Mouse (Mus musculus): ENCODE measurements at regions not wholly inside any gene's neighbourhood (a gene's known extent, or its start where the extent isn't known, plus 50 kb on each side); places are given as distances from the start of the nearest gene placed in this dataset.

GRCm38 (mm10) chr15:102797020-102797618, 75.1 kb upstream of the Calcoco1 start:
- TF ChIP-seq FOSL1 (IDR thresholded peaks at IDR 0.05; ENCODE audit: insufficient read depth, low read length, poor library complexity, severe bottlenecking), result no peak
- TF ChIP-seq CTCF (IDR thresholded peaks at IDR 0.05; ENCODE audit: control insufficient read depth, insufficient read depth, insufficient read length), result no peak
- TF ChIP-seq MYOD1 (IDR thresholded peaks at IDR 0.05; ENCODE audit: control insufficient read depth, insufficient read length, low read depth), result no peak
- TF ChIP-seq MAX (IDR thresholded peaks at IDR 0.05), result no peak
- no peak for TF ChIP-seq MYOG (IDR thresholded peaks at IDR 0.05; ENCODE audit: control insufficient read depth, extremely low read depth, insufficient read length)
- TF ChIP-seq CEBPB (IDR thresholded peaks at IDR 0.05; ENCODE audit: low read depth), result no peak
- no peak for TF ChIP-seq USF1 (IDR thresholded peaks at IDR 0.05; ENCODE audit: low read depth)

GRCm38 (mm10) chr15:102800049-102800448, 78.1 kb upstream of the Calcoco1 start:
- Histone ChIP-seq H3K79me3 (ENCODE audit: low read depth) (no peaks in the 10 kb centered on the region), H3K79me2 (ENCODE audit: control insufficient read depth, insufficient read depth) (no peaks in the 10 kb centered on the region)
- TF ChIP-seq CTCF (IDR thresholded peaks at IDR 0.05; ENCODE audit: control insufficient read depth, insufficient read depth, insufficient read length), result no peak
- no peak for TF ChIP-seq MYOD1 (IDR thresholded peaks at IDR 0.05; ENCODE audit: control insufficient read depth, insufficient read length, low read depth)
- no peak for TF ChIP-seq FOSL1 (IDR thresholded peaks at IDR 0.05; ENCODE audit: insufficient read depth, low read length, poor library complexity, severe bottlenecking)
- TF ChIP-seq CEBPB (IDR thresholded peaks at IDR 0.05; ENCODE audit: low read depth), result no peak
- TF ChIP-seq MAX (IDR thresholded peaks at IDR 0.05), result no peak
- no peak for TF ChIP-seq MYOG (IDR thresholded peaks at IDR 0.05; ENCODE audit: control insufficient read depth, extremely low read depth, insufficient read length)
- no peak for TF ChIP-seq USF1 (IDR thresholded peaks at IDR 0.05; ENCODE audit: low read depth)

More at GRCm38 (mm10) chr15:102797020-102797618, 75.1 kb upstream of the Calcoco1 start:
- Histone ChIP-seq H3K27me3 (ENCODE audit: control insufficient read depth, insufficient read depth, insufficient read length) (peaks cover 8% of the 10 kb centered on the region), H3K79me2 (ENCODE audit: control insufficient read depth, insufficient read depth) (no peaks in the 10 kb centered on the region), H3K79me3 (ENCODE audit: low read depth) (no peaks in the 10 kb centered on the region), H3ac (ENCODE audit: control insufficient read depth, insufficient read length, low read depth) (no peak overlapping the region), H3K4me3 (ENCODE audit: insufficient read depth, poor library complexity, severe bottlenecking) (no peak overlapping the region), H3K36me3 (ENCODE audit: control insufficient read depth, insufficient read depth) (no peaks in the 10 kb centered on the region)

GRCm38 (mm10) chr15:102802265-102802813, 80.4 kb upstream of the Calcoco1 start:
- no peak for TF ChIP-seq MYOD1 (IDR thresholded peaks at IDR 0.05; ENCODE audit: control insufficient read depth, insufficient read length, low read depth)
- TF ChIP-seq MAX (IDR thresholded peaks at IDR 0.05), result peak; percentile 50
- Histone ChIP-seq H3K36me3 (ENCODE audit: control insufficient read depth, insufficient read depth) (no peaks in the 10 kb centered on the region), H3K79me3 (ENCODE audit: low read depth) (no peaks in the 10 kb centered on the region), H3K79me2 (ENCODE audit: control insufficient read depth, insufficient read depth) (no peaks in the 10 kb centered on the region), H3K27me3 (ENCODE audit: control insufficient read depth, insufficient read depth, insufficient read length) (peaks cover 8% of the 10 kb centered on the region), H3ac (ENCODE audit: control insufficient read depth, insufficient read length, low read depth) (peak overlapping the region; percentile 52), H3K4me3 (ENCODE audit: insufficient read depth, poor library complexity, severe bottlenecking) (no peak overlapping the region)

More at GRCm38 (mm10) chr15:102800049-102800448, 78.1 kb upstream of the Calcoco1 start:
- H3K4me3 ChIP-seq (ENCODE audit: insufficient read depth, poor library complexity, severe bottlenecking), result no peak overlapping the region
- H3K27me3 ChIP-seq (ENCODE audit: control insufficient read depth, insufficient read depth, insufficient read length), result peaks cover 8% of the 10 kb centered on the region
- H3K36me3 ChIP-seq (ENCODE audit: control insufficient read depth, insufficient read depth), result no peaks in the 10 kb centered on the region
- H3ac ChIP-seq (ENCODE audit: control insufficient read depth, insufficient read length, low read depth), result no peak overlapping the region

- Histone ChIP-seq H3K36me3 (ENCODE audit: control insufficient read depth, insufficient read depth) (no peaks in the 10 kb centered on the region), H3K79me2 (ENCODE audit: control insufficient read depth, insufficient read depth) (no peaks in the 10 kb centered on the region), H3ac (ENCODE audit: control insufficient read depth, insufficient read length, low read depth) (no peak overlapping the region), H3K79me3 (ENCODE audit: low read depth) (no peaks in the 10 kb centered on the region), H3K27me3 (ENCODE audit: control insufficient read depth, insufficient read depth, insufficient read length) (peaks cover 4% of the 10 kb centered on the region), H3K4me3 (ENCODE audit: insufficient read depth, poor library complexity, severe bottlenecking) (no peak overlapping the region)
- TF ChIP-seq MYOG (IDR thresholded peaks at IDR 0.05; ENCODE audit: control insufficient read depth, extremely low read depth, insufficient read length) (no peak), FOSL1 (IDR thresholded peaks at IDR 0.05; ENCODE audit: insufficient read depth, low read length, poor library complexity, severe bottlenecking) (no peak), CEBPB (IDR thresholded peaks at IDR 0.05; ENCODE audit: low read depth) (no peak)
These were observed 85.4 kb upstream of the Calcoco1 start for GRCm38 (mm10) chr15:102807353-102807752.

- TF ChIP-seq USF1 (IDR thresholded peaks at IDR 0.05; ENCODE audit: low read depth) (no peak), CTCF (IDR thresholded peaks at IDR 0.05; ENCODE audit: control insufficient read depth, insufficient read depth, insufficient read length) (no peak)
- Histone ChIP-seq H3K4me3 (ENCODE audit: insufficient read depth, poor library complexity, severe bottlenecking) (no peak overlapping the region), H3K79me2 (ENCODE audit: control insufficient read depth, insufficient read depth) (no peaks in the 10 kb centered on the region), H3K79me3 (ENCODE audit: low read depth) (no peaks in the 10 kb centered on the region), H3K27me3 (ENCODE audit: control insufficient read depth, insufficient read depth, insufficient read length) (no peaks in the 10 kb centered on the region), H3K36me3 (ENCODE audit: control insufficient read depth, insufficient read depth) (no peaks in the 10 kb centered on the region), H3ac (ENCODE audit: control insufficient read depth, insufficient read length, low read depth) (no peak overlapping the region)
These were observed 97.2 kb upstream of the Calcoco1 start for GRCm38 (mm10) chr15:102819181-102819580.

- no peaks in the 10 kb centered on the region for H3K27me3 ChIP-seq (ENCODE audit: control insufficient read depth, insufficient read depth, insufficient read length)
- TF ChIP-seq MAX (IDR thresholded peaks at IDR 0.05) (peak; percentile 94), CTCF (IDR thresholded peaks at IDR 0.05; ENCODE audit: control insufficient read depth, insufficient read depth, insufficient read length) (no peak), CEBPB (IDR thresholded peaks at IDR 0.05; ENCODE audit: low read depth) (no peak), MYOD1 (IDR thresholded peaks at IDR 0.05; ENCODE audit: control insufficient read depth, insufficient read length, low read depth) (peak; percentile 75), USF1 (IDR thresholded peaks at IDR 0.05; ENCODE audit: low read depth) (no peak), MYOG (IDR thresholded peaks at IDR 0.05; ENCODE audit: control insufficient read depth, extremely low read depth, insufficient read length) (no peak), FOSL1 (IDR thresholded peaks at IDR 0.05; ENCODE audit: insufficient read depth, low read length, poor library complexity, severe bottlenecking) (peak; percentile 79)
- no peaks in the 10 kb centered on the region for H3K79me2 ChIP-seq (ENCODE audit: control insufficient read depth, insufficient read depth)
- H3ac ChIP-seq (ENCODE audit: control insufficient read depth, insufficient read length, low read depth), result no peak overlapping the region
- H3K4me3 ChIP-seq (ENCODE audit: insufficient read depth, poor library complexity, severe bottlenecking), result no peak overlapping the region
- H3K79me3 ChIP-seq (ENCODE audit: low read depth), result no peaks in the 10 kb centered on the region
- H3K36me3 ChIP-seq (ENCODE audit: control insufficient read depth, insufficient read depth), result no peaks in the 10 kb centered on the region
These were observed 81.2 kb upstream of the Hoxc13 start for GRCm38 (mm10) chr15:102839688-102840087.
